Mouse (Mus musculus) E14TG2a.4 (cell line): ENCODE results near the gene Nkx2-4.

Source experiments
- CTCF ChIP-seq: conservative IDR thresholded peaks from 2 replicates; pipeline ENCODE4 v1.5.1; 2014; ENCODE audit warnings: low read length
- POU5F1 ChIP-seq: IDR thresholded peaks from 2 replicates; pipeline ENCODE4 v1.6.1; 2014; ENCODE audit warnings: low read length, borderline replicate concordance

DNA sequence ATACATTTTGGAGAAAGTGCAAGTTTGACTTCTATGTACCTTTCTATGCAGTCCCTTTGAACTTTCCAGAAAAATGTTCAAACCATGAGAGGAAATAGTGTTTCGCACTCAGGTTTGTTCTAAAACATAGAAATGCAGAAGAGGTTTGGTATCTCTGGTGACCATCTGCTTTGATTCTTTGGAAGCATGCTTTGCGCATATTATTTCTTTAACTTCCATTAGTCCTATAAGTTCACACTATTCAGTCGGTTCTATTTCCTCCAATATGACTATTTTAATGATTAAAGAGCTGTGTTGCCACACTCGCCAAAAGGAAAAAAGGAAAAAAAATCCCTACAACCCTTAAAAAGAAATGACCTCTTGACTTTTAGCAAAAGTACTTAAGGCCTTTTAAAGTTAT is 2.9 kb downstream of the Nkx2-4 start:
- TF ChIP-seq CTCF (no peak), POU5F1 (no peak)
